Mouse (Mus musculus) limb, embryonic 13.5 days (tissue): ENCODE measurements around the gene Duoxa2. TPM values are rescaled to one million over a fixed set of nuclear protein-coding genes. Genes with fewer than 3 reads are reported as not detected.
"Not testable (repeated sequence)": the region's sequence is repeated elsewhere in the genome, so short reads cannot be mapped to it uniquely, and the experiment has no call there.

ENCODE experiments used
- ATAC-seq: fragments of 200-750 bp; cut with Nextera tagmentation; 2 replicates; pipeline ENCODE4 v1.8.0; 2017; ENCODE audit warnings: low read depth, moderate number of reproducible peaks, moderate TSS enrichment; ENCODE audit not compliant: low FRiP score
- H3K27ac ChIP-seq: fragments of 300-500 bp; sonication (generic); 2 replicates; pipeline ENCODE4 v1.5.1; 2015; ENCODE audit warnings: inconsistent platforms, mild to moderate bottlenecking, moderate library complexity
- H3K27me3 ChIP-seq: fragments of 300-500 bp; sonication (generic); 2 replicates; pipeline ENCODE4 v1.6.1; 2015; ENCODE audit warnings: mild to moderate bottlenecking, inconsistent platforms
- H3K36me3 ChIP-seq: fragments of 300-500 bp; sonication (generic); 2 replicates; pipeline ENCODE4 v1.6.1; 2015; ENCODE audit warnings: inconsistent platforms, mild to moderate bottlenecking, moderate library complexity
- H3K4me1 ChIP-seq: fragments of 300-500 bp; sonication (generic); 2 replicates; pipeline ENCODE4 v1.6.1; 2015; ENCODE audit warnings: inconsistent platforms
- H3K4me2 ChIP-seq: fragments of 300-500 bp; sonication (generic); replicated peaks from 2 replicates; pipeline ENCODE4 v1.6.1; 2015; ENCODE audit warnings: inconsistent platforms, mild to moderate bottlenecking, moderate library complexity
- H3K4me3 ChIP-seq: fragments of 300-500 bp; sonication (generic); 2 replicates; pipeline ENCODE4 v1.5.1; 2015; ENCODE audit warnings: moderate library complexity, mild to moderate bottlenecking, inconsistent platforms
- H3K9ac ChIP-seq: fragments of 300-500 bp; sonication (generic); 2 replicates; pipeline ENCODE4 v1.6.1; 2015; ENCODE audit warnings: mild to moderate bottlenecking, inconsistent platforms
- H3K9me3 ChIP-seq: fragments of 300-500 bp; sonication (generic); 2 replicates; pipeline ENCODE4 v1.6.1; 2016; ENCODE audit warnings: inconsistent platforms
- WGBS: fragments of 180-500 bp; shearing (Covaris S2); methylation state at CpG from one replicate; pipeline ENCODE4 v1.1.7; 2015; 5-methylcytosine and 5-hydroxymethylcytosine counted together
- polyA plus RNA-seq: library from polyadenylated mRNA; unstranded; fragments of >200 nt; fragmentation: Nextera tagmentation; extraction: Ambion mirVana; gene quantifications from 2 replicates; pipeline ENCODE4 v1.2.1, GENCODE M21; 2015

The Duoxa2 gene
- polyA plus RNA-seq, 1 experiment from 2014 or later = 0.20 TPM

- 0 out of 2 replicates have a peak, but pooled peaks have one; percentile 36 for ATAC-seq
- no peaks in the 10 kb centered on the region for H3K36me3 ChIP-seq
- peak overlapping the region; percentile 57 for H3K4me2 ChIP-seq
- 3% methylated on average over 27 of the region's 27 CpGs for WGBS
- H3K9ac ChIP-seq = no peak overlapping the region
- no peaks in the 10 kb centered on the region for H3K9me3 ChIP-seq
- peak overlapping the region; percentile 35 for H3K4me3 ChIP-seq
- peaks cover 11% of the 10 kb centered on the region; the same call in 1 of the 2 replicates for H3K4me1 ChIP-seq
- H3K27me3 ChIP-seq = peaks cover 82% of the 10 kb centered on the region
- H3K27ac ChIP-seq = no peak overlapping the region
Observed at GRCm38 (mm10) chr2:122312722-122313417, 14.2 kb downstream of the Duoxa2 start.

- WGBS = 3% methylated on average over 24 of the region's 24 CpGs
- H3K4me1 ChIP-seq = peaks cover 11% of the 10 kb centered on the region; the same call in 1 of the 2 replicates
- H3K9ac ChIP-seq = 0 out of 2 replicates have a peak within 1 kb of the TSS, but pooled peaks have one; percentile 19
- no peaks in the 10 kb centered on the region for H3K36me3 ChIP-seq
- H3K4me2 ChIP-seq = peak within 1 kb of the TSS; percentile 57
- H3K9me3 ChIP-seq = no peaks in the 10 kb centered on the region
- peaks cover 86% of the 10 kb centered on the region for H3K27me3 ChIP-seq
- H3K27ac ChIP-seq = no peak within 1 kb of the TSS
- 0 out of 2 replicates have a peak, but pooled peaks have one; percentile 7 for ATAC-seq
- H3K4me3 ChIP-seq = peak within 1 kb of the TSS; percentile 35
Observed at GRCm38 (mm10) chr2:122313536-122313935, 14.8 kb downstream of the Duoxa2 start, which contains the start of gene Duoxa1. Gene Duoxa1, minus strand, starts transcription at chr2:122313730.

- Histone ChIP-seq H3K4me1 (peaks cover 11% of the 10 kb centered on the region; the same call in 1 of the 2 replicates), H3K27ac (no peak within 1 kb of the TSS), H3K27me3 (peaks cover 75% of the 10 kb centered on the region), H3K9me3 (no peaks in the 10 kb centered on the region), H3K4me3 (no peak within 1 kb of the TSS), H3K4me2 (no peak within 1 kb of the TSS), H3K9ac (no peak within 1 kb of the TSS), H3K36me3 (no peaks in the 10 kb centered on the region)
- ATAC-seq = no peak
- 81% methylated on average over 7 of the region's 7 CpGs for WGBS
Observed at GRCm38 (mm10) chr2:122315372-122315771, 16.7 kb downstream of the Duoxa2 start, which contains the start of gene Duox1. Gene Duox1, plus strand, starts transcription at chr2:122315672.

- Histone ChIP-seq H3K27ac (no peak overlapping the region), H3K4me3 (no peak overlapping the region), H3K4me2 (no peak overlapping the region), H3K4me1 (peaks cover 11% of the 10 kb centered on the region; the same call in 1 of the 2 replicates), H3K9me3 (no peaks in the 10 kb centered on the region), H3K27me3 (peaks cover 55% of the 10 kb centered on the region), H3K36me3 (no peaks in the 10 kb centered on the region), H3K9ac (no peak overlapping the region)
- WGBS = 63% methylated on average over 4 of the region's 4 CpGs
- no peak for ATAC-seq
Observed at GRCm38 (mm10) chr2:122317384-122317783, 18.7 kb downstream of the Duoxa2 start.

GRCm38 (mm10) chr2:122323960-122324359 is 25.3 kb downstream of the Duoxa2 start:
- WGBS = 51% methylated on average over 3 of the region's 3 CpGs
- Histone ChIP-seq H3K36me3 (no peaks in the 10 kb centered on the region), H3K4me2 (no peak overlapping the region), H3K9ac (no peak overlapping the region), H3K27me3 (peaks cover 2% of the 10 kb centered on the region; the same call in 1 of the 2 replicates), H3K4me3 (no peak overlapping the region), H3K4me1 (0 out of 2 replicates have a peak, but pooled peaks cover 5% of the 10 kb centered on the region), H3K27ac (no peak overlapping the region), H3K9me3 (no peaks in the 10 kb centered on the region)
- no peak for ATAC-seq

- H3K27ac ChIP-seq = no peak overlapping the region
- H3K9me3 ChIP-seq = no peaks in the 10 kb centered on the region
- 0 out of 2 replicates have a peak, but pooled peaks cover 5% of the 10 kb centered on the region for H3K4me1 ChIP-seq
- H3K4me3 ChIP-seq = no peak overlapping the region
- no peaks in the 10 kb centered on the region for H3K27me3 ChIP-seq
- no peak for ATAC-seq
- WGBS = 79% methylated on average over 3 of the region's 3 CpGs
- H3K36me3 ChIP-seq = no peaks in the 10 kb centered on the region
- no peak overlapping the region for H3K9ac ChIP-seq
- H3K4me2 ChIP-seq = no peak overlapping the region
Observed at GRCm38 (mm10) chr2:122324586-122324985, 25.9 kb downstream of the Duoxa2 start.

GRCm38 (mm10) chr2:122325361-122325760 is 26.7 kb downstream of the Duoxa2 start:
- Histone ChIP-seq H3K9me3 (no peaks in the 10 kb centered on the region), H3K4me1 (0 out of 2 replicates have a peak, but pooled peaks cover 5% of the 10 kb centered on the region), H3K36me3 (no peaks in the 10 kb centered on the region), H3K4me2 (no peak overlapping the region), H3K4me3 (no peak overlapping the region), H3K9ac (no peak overlapping the region), H3K27me3 (no peaks in the 10 kb centered on the region), H3K27ac (no peak overlapping the region)
- no peak for ATAC-seq
- WGBS = 54% methylated on average over 2 of the region's 2 CpGs

- Histone ChIP-seq H3K4me3 (no peak overlapping the region), H3K9ac (no peak overlapping the region), H3K9me3 (no peaks in the 10 kb centered on the region), H3K4me1 (0 out of 2 replicates have a peak, but pooled peaks cover 5% of the 10 kb centered on the region), H3K27me3 (no peaks in the 10 kb centered on the region), H3K4me2 (no peak overlapping the region), H3K36me3 (no peaks in the 10 kb centered on the region), H3K27ac (no peak overlapping the region)
- no peak for ATAC-seq
- whole genome bisulfite sequencing = 48% methylated on average over 3 of the region's 3 CpGs
Observed at GRCm38 (mm10) chr2:122327986-122328385, 29.3 kb downstream of the Duoxa2 start.

- WGBS = 79% methylated on average over 6 of the region's 6 CpGs
- H3K36me3 ChIP-seq, H3K9me3 ChIP-seq, H3K9ac ChIP-seq, ATAC-seq, H3K27me3 ChIP-seq, H3K27ac ChIP-seq, H3K4me3 ChIP-seq, H3K4me2 ChIP-seq, H3K4me1 ChIP-seq: not testable (repeated sequence)
Observed at GRCm38 (mm10) chr2:122330317-122330716, 31.6 kb downstream of the Duoxa2 start.

- WGBS = 88% methylated on average over 3 of the region's 3 CpGs
- Histone ChIP-seq H3K4me3 (no peak overlapping the region), H3K4me2 (no peak overlapping the region), H3K4me1 (no peaks in the 10 kb centered on the region), H3K36me3 (no peaks in the 10 kb centered on the region), H3K27me3 (no peaks in the 10 kb centered on the region), H3K27ac (no peak overlapping the region), H3K9me3 (no peaks in the 10 kb centered on the region), H3K9ac (no peak overlapping the region)
- ATAC-seq = 0 out of 2 replicates have a peak, but pooled peaks have one; percentile 1
Observed at GRCm38 (mm10) chr2:122332222-122332621, 33.5 kb downstream of the Duoxa2 start.

GRCm38 (mm10) chr2:122334170-122334569 is 35.5 kb downstream of the Duoxa2 start:
- no peaks in the 10 kb centered on the region for H3K27me3 ChIP-seq
- no peaks in the 10 kb centered on the region for H3K36me3 ChIP-seq
- H3K4me3 ChIP-seq = no peak overlapping the region
- H3K9me3 ChIP-seq = no peaks in the 10 kb centered on the region
- no peak overlapping the region for H3K27ac ChIP-seq
- ATAC-seq = no peak
- no peak overlapping the region for H3K9ac ChIP-seq
- no peaks in the 10 kb centered on the region for H3K4me1 ChIP-seq
- WGBS = 62% methylated on average over 3 of the region's 3 CpGs
- H3K4me2 ChIP-seq = no peak overlapping the region

- WGBS = 54% methylated on average over 21 of the region's 21 CpGs
- ATAC-seq = no peak; the same call in 1 of the 2 replicates
- H3K4me3 ChIP-seq = peak overlapping the region; percentile 25
- H3K27ac ChIP-seq = no peak overlapping the region
- H3K36me3 ChIP-seq = no peaks in the 10 kb centered on the region
- no peaks in the 10 kb centered on the region for H3K27me3 ChIP-seq
- H3K9ac ChIP-seq = no peak overlapping the region
- H3K9me3 ChIP-seq = no peaks in the 10 kb centered on the region
- peak overlapping the region; percentile 39 for H3K4me2 ChIP-seq
- H3K4me1 ChIP-seq = no peaks in the 10 kb centered on the region
Observed at GRCm38 (mm10) chr2:122337291-122337690, 38.6 kb downstream of the Duoxa2 start.
